Mouse (Mus musculus) layer of hippocampus, postnatal 14 days (tissue): ENCODE data around the gene Gm266. TPM values are rescaled to one million over a fixed set of nuclear protein-coding genes. Genes with fewer than 3 reads are reported as not detected.

ENCODE experiments used
- DNase-seq, 2 experiments: peaks; one replicate each; pipeline ENCODE4 v3.0.0; 2021 to 2022; ENCODE audit warnings: low spot score in 2 of 2, mixed read lengths in 1 of 2
- total RNA-seq, 2 experiments: library from RNA; stranded (reverse); gene quantifications; 2 replicates each; pipeline ENCODE4 v1.2.3; 2021

The Gm266 gene
- total RNA-seq, 2 experiments from 2014 or later: 5.2 to 6.3 TPM

DNA sequence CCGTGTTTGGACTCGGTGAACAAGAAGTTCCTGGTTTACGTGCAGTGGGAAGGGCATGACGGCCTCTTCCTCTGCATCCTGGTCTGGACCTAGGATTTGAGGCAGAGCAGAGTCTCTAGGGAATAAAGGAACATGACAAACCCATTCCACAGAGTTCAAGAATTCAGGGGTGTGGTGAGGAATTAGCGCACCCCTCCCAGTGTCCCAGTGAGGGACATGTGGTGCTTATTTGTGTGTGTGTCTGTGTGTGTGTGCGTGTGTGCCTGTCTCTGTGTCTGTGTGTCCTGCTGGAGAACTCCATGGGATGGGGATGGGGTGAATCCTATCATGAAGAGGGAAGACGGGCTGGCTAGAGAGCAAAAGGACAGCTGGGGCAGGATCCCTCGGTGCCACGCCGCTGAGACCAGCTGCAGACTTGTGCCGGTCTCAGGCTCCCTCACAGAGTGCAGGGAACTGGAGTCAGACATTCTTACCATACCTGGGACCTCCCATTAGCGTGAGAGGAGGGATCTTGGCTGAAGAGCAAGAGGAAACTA, 30.2 kb downstream of the Gm266 start:
- no peak for DNase-seq

DNA sequence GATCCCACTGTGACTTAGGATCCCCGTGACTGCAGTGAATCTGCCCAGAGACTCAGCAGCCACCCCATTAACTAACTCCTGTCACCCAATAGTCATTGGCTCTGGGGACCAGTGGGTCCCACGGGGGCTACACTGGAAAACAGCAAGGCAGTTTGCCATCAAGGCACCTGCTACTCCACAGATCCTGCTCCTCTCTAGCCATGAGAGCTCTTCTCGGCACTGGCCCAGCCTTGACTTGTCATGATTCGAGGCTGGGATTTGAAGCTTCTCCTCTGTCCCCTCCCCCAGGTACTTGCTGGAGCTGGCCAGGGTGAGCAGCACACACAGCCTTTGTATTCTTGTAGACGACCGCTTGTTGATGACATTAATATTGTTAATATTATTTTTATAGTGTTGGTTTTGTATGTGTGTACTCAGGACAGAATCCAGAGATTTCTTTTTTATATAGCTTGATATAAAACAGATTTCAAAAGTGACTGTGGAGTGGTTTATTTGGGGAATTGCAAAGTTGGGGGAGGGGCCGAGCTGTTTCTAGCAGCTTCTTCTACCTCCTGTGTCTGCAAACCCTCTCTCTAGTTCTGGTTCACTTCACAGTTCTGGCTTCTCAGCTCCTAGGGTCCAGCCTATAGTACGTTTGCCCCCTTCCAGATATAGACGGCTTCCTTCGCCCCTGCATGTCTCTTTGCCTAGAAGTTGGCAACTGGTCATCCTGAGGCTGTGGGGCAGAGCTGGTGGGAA, 30.9 kb downstream of the Gm266 start:
- no peak for DNase-seq

- no peak for DNase-seq
Observed at GRCm38 (mm10) chr12:111454021-111454420, 31.6 kb downstream of the Gm266 start.

DNA sequence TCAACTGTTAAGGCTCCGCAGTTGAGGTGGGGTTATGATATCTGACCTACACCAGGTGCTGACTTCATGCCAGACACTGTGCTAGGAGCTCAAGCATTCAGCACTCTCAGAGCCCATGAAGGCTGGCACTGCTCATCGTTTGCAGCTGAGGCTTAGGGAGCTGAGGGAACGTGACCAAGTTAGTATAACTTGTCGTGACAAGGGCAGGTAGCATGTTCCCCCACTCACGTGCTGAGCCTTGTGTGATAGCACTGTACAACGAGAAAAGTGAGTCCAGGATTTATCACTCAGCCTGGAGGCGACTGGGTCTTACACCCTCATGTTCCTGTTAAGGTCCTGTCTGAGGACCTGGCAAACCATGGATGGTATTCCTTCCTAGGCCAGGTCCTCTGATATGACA, 34.1 kb downstream of the Gm266 start:
- no peak for DNase-seq

DNA sequence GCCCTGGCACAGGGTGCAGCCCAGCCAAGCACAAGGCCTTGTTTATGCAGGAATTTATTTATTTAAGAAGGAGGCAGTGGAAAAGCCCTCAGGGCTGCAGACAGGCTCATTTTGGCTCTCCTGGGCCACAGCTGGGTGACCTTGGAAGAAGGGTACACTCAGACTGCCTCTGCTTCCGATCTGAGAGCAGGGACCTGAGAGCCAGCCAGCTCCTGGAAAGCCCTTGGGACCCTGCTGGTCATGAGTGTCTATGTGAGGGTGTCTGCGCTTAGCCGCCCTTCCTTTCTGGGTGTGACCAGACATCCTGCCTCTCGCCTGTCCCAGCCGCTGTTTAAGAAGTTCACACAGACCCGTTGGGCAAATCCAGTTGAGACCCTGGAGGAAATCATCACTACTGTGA, 35.3 kb downstream of the Gm266 start:
- DNase-seq: no peak

DNA sequence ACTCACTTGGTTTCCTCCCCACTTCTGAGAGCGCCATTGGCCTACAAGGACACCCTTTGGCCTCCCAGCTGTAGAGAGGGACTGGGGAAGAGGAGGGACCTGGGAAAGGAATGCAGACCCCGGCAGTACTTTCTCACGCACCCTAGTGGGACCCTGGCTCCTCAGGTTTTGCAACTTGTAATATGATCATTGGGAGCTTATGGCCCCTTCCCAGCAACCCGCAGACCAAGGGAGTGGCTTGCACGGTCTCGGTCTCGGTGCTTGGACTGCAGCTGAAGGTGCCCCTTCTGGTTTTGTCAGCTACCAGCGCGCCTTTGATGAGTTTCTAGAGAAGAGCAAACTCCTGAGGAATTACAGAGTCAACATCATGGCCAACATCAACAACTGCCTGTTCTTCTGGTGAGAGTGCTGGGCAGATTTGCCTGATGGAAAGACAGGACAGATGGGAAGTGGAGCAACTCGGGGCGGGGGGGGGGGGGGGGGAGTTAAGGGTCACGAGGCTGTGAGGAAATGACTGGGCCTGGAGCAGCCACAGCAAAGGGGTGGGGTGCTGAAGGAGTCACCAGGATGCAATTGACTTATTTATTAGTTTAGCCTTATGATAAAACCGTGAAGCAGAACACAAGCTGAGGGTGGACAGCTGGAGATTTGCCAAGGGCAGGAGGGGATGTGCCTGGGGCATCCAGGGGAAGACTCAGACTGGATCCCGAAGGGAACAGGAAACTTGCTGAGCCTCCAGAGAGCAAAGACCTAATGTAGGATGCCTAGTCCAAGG, 36.5 kb downstream of the Gm266 start:
- no peak for DNase-seq

GRCm38 (mm10) chr12:111447898-111448760, 37.5 kb downstream of the Gm266 start:
- no peak for DNase-seq

DNA sequence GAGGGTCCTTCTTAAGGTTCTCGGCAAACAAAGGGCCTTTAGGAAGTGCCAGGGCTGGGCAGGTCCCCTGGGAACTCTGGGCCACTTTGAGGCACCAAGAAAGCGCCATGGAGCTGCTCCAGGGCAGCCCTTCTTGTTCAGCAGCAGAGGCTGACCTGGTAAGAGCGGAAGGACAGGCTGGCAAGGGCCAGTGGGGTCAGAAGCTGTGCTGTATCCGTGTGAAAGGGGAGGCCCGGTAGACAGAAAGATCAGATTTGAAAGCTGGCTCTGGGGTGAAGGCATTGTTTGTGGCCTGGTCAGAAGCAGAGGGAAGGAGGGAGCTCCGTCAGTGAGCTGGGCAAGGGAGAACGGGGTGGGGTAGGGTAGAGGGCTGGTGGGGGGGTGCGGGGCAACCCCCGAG, 38.3 kb downstream of the Gm266 start:
- DNase-seq: no peak

DNA sequence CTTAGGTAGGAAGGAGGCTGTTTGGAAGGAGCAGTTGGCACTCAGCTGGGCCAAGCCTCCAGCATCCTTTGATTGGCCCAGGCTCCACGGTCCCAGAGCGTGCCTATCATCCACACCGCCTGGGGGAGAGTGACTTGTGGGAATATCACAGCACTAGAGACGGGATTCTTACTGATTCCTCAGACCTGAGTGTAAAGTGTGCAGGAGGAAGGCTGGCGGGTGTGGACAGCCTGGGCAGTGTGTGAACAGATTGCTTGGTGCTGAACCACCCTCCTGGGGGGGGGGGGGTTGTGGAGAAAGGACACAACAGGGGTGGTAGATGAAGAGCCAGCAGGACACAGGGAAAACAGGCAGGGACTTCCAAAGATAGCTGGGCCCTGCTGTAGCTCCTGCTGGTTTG, 38.9 kb downstream of the Gm266 start:
- no peak for DNase-seq

DNA sequence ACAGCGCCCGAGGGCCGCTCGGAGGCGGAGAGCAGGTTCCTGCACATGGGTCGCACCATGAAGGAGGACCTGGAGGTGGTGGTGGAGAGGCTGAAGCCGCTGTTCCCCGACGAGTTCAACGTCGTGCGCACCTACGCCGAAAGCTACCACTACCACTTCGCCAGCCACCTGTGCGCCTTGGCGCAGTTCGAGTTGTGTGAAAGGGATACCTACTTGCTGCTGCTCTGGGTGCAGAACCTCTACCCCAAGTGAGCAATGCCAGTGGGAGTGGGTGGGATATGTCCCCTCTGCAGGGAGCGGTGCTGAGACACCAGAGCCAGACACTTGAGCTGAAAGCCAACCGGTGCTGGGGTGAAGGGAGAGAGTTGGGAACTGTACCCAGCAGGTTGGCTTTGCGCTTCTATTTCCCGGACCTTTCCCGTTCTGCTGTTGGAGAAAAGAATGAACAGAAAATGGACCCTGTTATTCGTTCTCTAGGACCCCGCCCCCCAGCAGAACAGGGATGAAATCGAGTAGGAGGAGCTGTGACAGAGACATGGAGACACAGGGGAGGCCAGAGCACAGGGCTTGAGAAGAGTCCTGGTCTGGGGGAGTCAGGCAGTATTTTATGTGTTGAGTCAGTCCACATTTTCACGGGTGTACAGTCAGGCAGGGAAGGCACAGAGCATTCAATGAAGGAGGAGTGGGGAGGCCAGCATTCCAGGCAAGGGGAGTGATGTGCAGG, 39.6 kb downstream of the Gm266 start:
- no peak for DNase-seq

DNA sequence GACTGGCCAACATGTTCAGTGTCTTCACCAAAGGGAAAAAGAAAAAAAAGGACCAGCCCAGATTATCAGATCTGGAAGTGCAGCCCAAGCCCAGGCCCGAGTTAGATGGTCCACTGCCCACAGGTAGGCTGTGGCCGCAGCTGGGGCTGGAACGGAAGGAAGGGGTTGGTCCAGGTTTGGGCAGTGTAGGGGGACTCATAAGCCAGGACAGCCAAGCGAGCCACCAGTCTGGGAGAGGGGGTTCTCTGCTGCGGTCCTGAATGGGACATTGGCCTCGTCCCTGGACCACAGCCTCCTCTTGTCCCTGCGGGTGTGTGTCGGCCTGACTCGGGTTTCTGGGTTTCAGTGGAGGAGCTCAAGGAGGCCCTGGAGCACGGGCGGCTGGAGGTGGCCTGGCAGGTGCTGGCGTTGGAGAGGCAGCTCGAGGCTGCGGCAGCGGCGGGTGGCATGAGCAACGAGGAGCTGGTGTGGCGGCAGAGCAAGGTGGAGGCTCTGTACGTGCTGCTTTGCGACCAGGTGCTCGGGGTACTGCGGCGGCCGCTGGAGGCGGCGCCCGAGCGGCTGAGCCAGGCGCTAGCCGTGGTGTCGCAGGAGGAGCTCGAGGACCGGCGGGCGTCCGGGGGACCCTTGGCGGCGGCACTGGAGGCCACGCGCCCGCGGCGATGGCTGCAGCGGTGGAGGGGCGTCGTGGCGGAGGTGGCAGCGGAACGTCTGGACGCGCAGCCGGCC, 40.3 kb downstream of the Gm266 start:
- no peak for DNase-seq

- DNase-seq: no peak
Observed at GRCm38 (mm10) chr12:111443921-111444831, 41.4 kb downstream of the Gm266 start.

DNA sequence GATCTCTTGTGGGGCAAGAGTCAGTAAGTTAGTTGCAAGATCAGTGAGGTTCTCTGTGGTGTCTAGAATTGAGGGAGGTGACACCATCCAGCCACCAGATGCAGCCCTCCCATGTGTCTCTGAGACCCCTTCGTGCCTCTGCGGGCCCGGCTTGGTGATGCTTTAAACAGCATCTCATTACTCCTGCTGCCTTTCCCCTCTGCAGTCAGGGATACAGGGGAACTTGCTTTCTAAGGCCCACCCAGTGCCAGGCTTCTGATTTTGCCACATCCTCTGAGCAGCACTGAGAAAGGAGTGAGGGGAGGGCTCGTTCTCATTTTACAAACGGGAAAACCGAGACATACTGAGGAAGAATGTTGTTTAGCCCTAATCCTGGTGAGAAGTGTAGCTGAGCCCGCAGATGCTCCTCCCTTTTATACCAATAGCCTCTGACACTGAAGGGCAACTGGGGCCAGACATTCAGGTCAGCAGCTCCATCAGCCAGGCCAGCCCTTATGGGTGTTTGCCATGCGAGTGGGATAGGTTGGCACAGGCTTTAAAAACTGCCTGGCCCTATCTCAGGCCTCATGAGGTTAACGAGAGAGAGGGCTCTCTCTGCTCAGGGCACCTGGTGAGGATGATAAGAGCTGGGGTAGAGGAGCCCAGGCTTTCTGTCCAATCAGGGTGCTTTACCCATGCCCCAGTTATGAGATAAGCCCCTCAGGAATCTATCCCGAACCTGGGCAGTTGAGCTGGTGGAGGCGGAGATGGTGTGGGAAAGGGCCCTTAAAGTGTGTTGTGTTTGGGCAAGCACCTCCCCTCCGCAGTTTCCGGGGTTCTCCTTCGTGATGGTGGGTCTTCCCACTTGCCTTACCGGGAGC, 42.4 kb downstream of the Gm266 start:
- DNase-seq: no peak

- DNase-seq: no peak
Observed at GRCm38 (mm10) chr12:111442309-111443010, 43.2 kb downstream of the Gm266 start, which contains the start of gene Tnfaip2. Tnfaip2 (plus strand) TSS chr12:111442469.

DNA sequence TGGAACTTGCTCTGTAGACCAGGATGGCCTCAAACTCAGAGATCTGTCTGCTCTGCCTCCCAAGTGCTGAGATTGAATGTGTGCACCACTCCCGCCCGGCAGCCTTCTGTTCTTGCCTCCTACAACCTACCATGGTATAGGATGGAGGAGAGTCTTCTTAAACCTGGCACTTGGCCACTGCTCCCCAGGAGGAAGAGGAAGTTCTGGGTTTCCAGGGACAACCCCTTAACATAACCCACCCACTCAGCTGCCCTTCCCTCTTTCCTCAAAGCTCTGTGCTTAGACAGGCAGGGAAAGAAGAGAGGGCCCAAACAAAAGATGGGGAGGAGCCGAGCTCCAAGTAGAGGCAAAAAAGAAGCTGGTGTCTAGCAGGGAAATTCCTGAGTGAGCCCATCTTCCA, 44.1 kb downstream of the Gm266 start:
- no peak for DNase-seq

- DNase-seq: no peak
Observed at GRCm38 (mm10) chr12:111440701-111441373, 44.8 kb downstream of the Gm266 start.

GRCm38 (mm10) chr12:111438850-111439249, 46.8 kb downstream of the Gm266 start:
- DNase-seq: no peak
